Mouse (Mus musculus) liver, embryonic 14.5 days (tissue): ENCODE results near the gene Nucb1. TPM values are rescaled to one million over a fixed set of nuclear protein-coding genes. Genes with fewer than 3 reads are reported as not detected.

Experiments
- ATAC-seq: fragments of 200-750 bp; cut with Nextera tagmentation; 2 replicates; pipeline ENCODE4 v1.8.0; 2017; ENCODE audit warnings: moderate number of reproducible peaks, mild to moderate bottlenecking, moderate library complexity; ENCODE audit not compliant: insufficient read depth
- DNase-seq, 3 experiments: peaks; one replicate each; pipeline ENCODE4 v3.0.0-alpha.2; 2012 to 2013; ENCODE audit warnings: low read depth in 3 of 3, low spot score in 3 of 3
- H3K27ac ChIP-seq: fragments of 300-500 bp; sonication (generic); 2 replicates; pipeline ENCODE4 v1.5.1; 2014; ENCODE audit warnings: moderate library complexity, mild to moderate bottlenecking, control low read depth, inconsistent platforms
- H3K27me3 ChIP-seq: fragments of 300-500 bp; sonication (generic); 2 replicates; pipeline ENCODE4 v1.6.1; 2014; ENCODE audit warnings: mild to moderate bottlenecking, low read length, moderate library complexity; ENCODE audit not compliant: control insufficient read depth, insufficient read depth
- H3K36me3 ChIP-seq: fragments of 300-500 bp; sonication (generic); replicated peaks from 2 replicates; pipeline ENCODE4 v1.6.1; 2014; ENCODE audit warnings: low read depth; ENCODE audit not compliant: control insufficient read depth, insufficient read depth
- H3K4me1 ChIP-seq, 2 experiments: fragments of 200-500 bp in 1 of 2; fragments of 300-500 bp in 1 of 2; sonication (generic) in 1 of 2; replicated peaks; 2 replicates each; pipeline ENCODE4 v1.6.1; 2012 to 2014; ENCODE audit warnings: antibody characterized with exemption in 1 of 2, inconsistent platforms in 1 of 2, low read length in 1 of 2; ENCODE audit not compliant: control insufficient read depth in 2 of 2, insufficient read depth in 2 of 2
- H3K4me2 ChIP-seq: fragments of 300-500 bp; sonication (generic); 2 replicates; pipeline ENCODE4 v1.6.1; 2014; ENCODE audit warnings: low read depth, mild to moderate bottlenecking, control low read depth, moderate library complexity
- H3K4me3 ChIP-seq, 2 experiments: fragments of 200-500 bp in 1 of 2; fragments of 300-500 bp in 1 of 2; sonication (generic) in 1 of 2; 2 replicates each; pipeline ENCODE4 v1.5.1; 2012 to 2014; ENCODE audit warnings: low read depth in 2 of 2, low read length in 2 of 2, mild to moderate bottlenecking in 2 of 2, control low read depth in 1 of 2, inconsistent platforms in 1 of 2, moderate library complexity in 1 of 2; ENCODE audit not compliant: insufficient read depth in 1 of 2
- H3K9ac ChIP-seq: fragments of 300-500 bp; sonication (generic); replicated peaks from 2 replicates; pipeline ENCODE4 v1.6.1; 2014; ENCODE audit warnings: mild to moderate bottlenecking, control low read depth, moderate library complexity
- H3K9me3 ChIP-seq: fragments of 300-500 bp; sonication (generic); 2 replicates; pipeline ENCODE4 v1.6.1; 2016; ENCODE audit warnings: low read length, mixed read lengths; ENCODE audit not compliant: control insufficient read depth
- CTCF ChIP-seq: IDR thresholded peaks from 2 replicates; pipeline ENCODE4 v1.5.1; 2016; ENCODE audit warnings: antibody characterized with exemption, low read depth, control low read depth
- EP300 ChIP-seq: IDR thresholded peaks from 2 replicates; pipeline ENCODE4 v1.6.1; 2016; ENCODE audit warnings: antibody characterized with exemption, low read depth
- WGBS: fragments of 180-500 bp; shearing (Covaris S2); extraction: QIAGEN DNeasy Blood & Tissue Kit; methylation state at CpG from one replicate; pipeline ENCODE4 v1.1.7; 2014; ENCODE audit not compliant: insufficient replicate concordance; 5-methylcytosine and 5-hydroxymethylcytosine counted together
- polyA plus RNA-seq, 2 experiments: library from polyadenylated mRNA; depleted of rRNA in 1 of 2; stranded (reverse) in 1 of 2; unstranded in 1 of 2; fragments of >200 nt; fragmentation: Nextera tagmentation in 1 of 2; extraction: Ambion mirVana in 1 of 2; gene quantifications; 2 replicates each; pipeline versions ENCODE4 v1.2.1 to v1.2.3; 2012 to 2014

Nucb1 gene
- polyA plus RNA-seq, 2 experiments, result 58.8 to 81.7 TPM

- DNase-seq, result peak; percentile 95 to 96 (median 95)
- peak overlapping the region; percentile 76 to 88 for H3K4me3 ChIP-seq
- peak overlapping the region; percentile 100 for H3K27ac ChIP-seq
- peak overlapping the region; percentile 88 for H3K4me2 ChIP-seq
- H3K9me3 ChIP-seq, result no peaks in the 10 kb centered on the region
- ATAC-seq, result peak; percentile 86
- TF ChIP-seq CTCF (no peak), EP300 (peak; percentile 95)
- WGBS, result 1% methylated on average over 12 of the region's 12 CpGs
- H3K4me1 ChIP-seq, result peaks cover 6 to 8% of the 10 kb centered on the region in 2 experiments; a peak in 3 of 4 replicates
- peak overlapping the region; percentile 99 for H3K9ac ChIP-seq
- H3K36me3 ChIP-seq, result peaks cover 42% of the 10 kb centered on the region
- H3K27me3 ChIP-seq, result no peaks in the 10 kb centered on the region
Measured at GRCm38 (mm10) chr7:45524841-45525621, 14.8 kb upstream of the Nucb1 start.

- Histone ChIP-seq H3K27ac (peak overlapping the region; percentile 90), H3K4me3 (peak overlapping the region; percentile 76 to 88), H3K4me2 (peak overlapping the region; percentile 88), H3K27me3 (no peaks in the 10 kb centered on the region), H3K9me3 (no peaks in the 10 kb centered on the region), H3K36me3 (peaks cover 42% of the 10 kb centered on the region), H3K9ac (peak overlapping the region; percentile 99), H3K4me1 (peaks cover 10 to 14% of the 10 kb centered on the region in 2 experiments)
- TF ChIP-seq EP300 (no peak), CTCF (no peak)
- 43% methylated on average over 12 of the region's 13 CpGs for WGBS
- peak in 1 of 3 experiments; percentile 38 for DNase-seq
- no peak for ATAC-seq
Measured at GRCm38 (mm10) chr7:45523678-45524170, 13.5 kb upstream of the Nucb1 start.

GRCm38 (mm10) chr7:45522957-45523676 lies 12.9 kb upstream of the Nucb1 start:
- Histone ChIP-seq H3K36me3 (peaks cover 42% of the 10 kb centered on the region), H3K27ac (peak overlapping the region; percentile 90), H3K9me3 (no peaks in the 10 kb centered on the region), H3K4me1 (peaks cover 10 to 14% of the 10 kb centered on the region in 2 experiments), H3K27me3 (no peaks in the 10 kb centered on the region), H3K9ac (peak overlapping the region; percentile 99), H3K4me3 (peak overlapping the region; percentile 76 to 88), H3K4me2 (peak overlapping the region; percentile 88)
- DNase-seq (peak in 1 of 3 experiments; percentile 46), ATAC-seq (no peak)
- 49% methylated on average over 18 of the region's 18 CpGs for WGBS
- no peak for TF ChIP-seq CTCF

GRCm38 (mm10) chr7:45522194-45522752 lies 12.1 kb upstream of the Nucb1 start:
- Histone ChIP-seq H3K9ac (peak overlapping the region; percentile 99), H3K4me1 (peaks cover 10 to 14% of the 10 kb centered on the region in 2 experiments), H3K36me3 (peaks cover 42% of the 10 kb centered on the region), H3K27me3 (no peaks in the 10 kb centered on the region), H3K4me2 (peak overlapping the region; percentile 88), H3K4me3 (peak overlapping the region; percentile 76 to 88), H3K27ac (peak overlapping the region; percentile 90), H3K9me3 (no peaks in the 10 kb centered on the region)
- ATAC-seq (no peak), DNase-seq (no peak)
- TF ChIP-seq EP300, result no peak
- TF ChIP-seq CTCF, result no peak
- whole genome bisulfite sequencing, result 53% methylated on average over 16 of the region's 16 CpGs
